Mouse (Mus musculus): Measurements from ENCODE around the gene Pcbp3.

DNA sequence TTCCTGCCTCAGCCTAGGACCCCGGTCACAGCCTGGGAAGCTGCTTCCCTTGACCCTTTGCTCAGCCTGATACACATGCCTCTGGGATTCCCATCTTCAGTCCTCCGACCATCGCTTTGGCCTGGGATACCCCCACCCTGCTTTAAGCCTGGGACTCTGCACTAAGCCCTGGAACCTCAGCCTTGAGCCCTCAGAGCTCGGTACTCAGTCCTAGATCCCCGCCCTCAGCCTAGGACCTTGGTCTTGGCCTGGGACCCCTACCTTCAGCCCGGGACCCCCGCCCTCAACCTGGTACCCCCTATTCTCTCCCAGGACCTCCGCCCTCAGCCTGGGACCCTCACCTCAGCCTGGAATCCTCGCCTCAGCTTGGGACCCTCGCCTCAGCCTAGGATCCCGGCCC, 531 bp downstream of the Pcbp3 start:
- TF ChIP-seq CTCF (IDR thresholded peaks at IDR 0.05; ENCODE audit: insufficient read depth, low read depth, low read length) (no peak), POLR2A (IDR thresholded peaks at IDR 0.05; ENCODE audit: insufficient read depth, low read depth, low read length) (no peak)
